Mouse (Mus musculus) CH12.LX (cell line): Measurements from ENCODE around the gene Rgs3.
A peak's percentile ranks its signal among the peaks of the same experiment; 100 is the strongest.

Experiments
- CTCF ChIP-seq, 2 experiments: IDR thresholded peaks in 1 of 2; conservative IDR thresholded peaks in 1 of 2; 2 replicates each; pipeline ENCODE4 v1.5.1; 2011 to 2012; ENCODE audit warnings: low read depth in 2 of 2, low read length in 2 of 2, improper control_type of control experiment in 1 of 2, inconsistent platforms in 1 of 2, mild to moderate bottlenecking in 1 of 2, moderate library complexity in 1 of 2
- MAX ChIP-seq: IDR thresholded peaks from 2 replicates; pipeline ENCODE4 v1.6.1; 2011; ENCODE audit warnings: low read length, improper control_type of control experiment
- MXI1 ChIP-seq: IDR thresholded peaks from 2 replicates; pipeline ENCODE4 v1.6.1; 2011; ENCODE audit warnings: mild to moderate bottlenecking, low read depth, low read length, improper control_type of control experiment
- POLR2A ChIP-seq: IDR thresholded peaks from 2 replicates; pipeline ENCODE4 v1.6.1; 2011; ENCODE audit warnings: low read depth, mild to moderate bottlenecking, improper control_type of control experiment, low read length
- SIN3A ChIP-seq: IDR thresholded peaks from 2 replicates; pipeline ENCODE4 v1.6.1; 2012; ENCODE audit warnings: low read length, improper control_type of control experiment, inconsistent platforms
- TCF12 ChIP-seq: IDR thresholded peaks from 2 replicates; pipeline ENCODE4 v1.6.1; 2014; ENCODE audit warnings: low read depth, mild to moderate bottlenecking, inconsistent platforms, low read length, improper control_type of control experiment
- USF1 ChIP-seq: IDR thresholded peaks from 2 replicates; pipeline ENCODE4 v1.6.1; 2014; ENCODE audit warnings: low read depth, mild to moderate bottlenecking, inconsistent platforms, low read length, improper control_type of control experiment
- ZC3H11A ChIP-seq: IDR thresholded peaks from 2 replicates; pipeline ENCODE4 v1.6.1; 2012; ENCODE audit warnings: low read depth, mild to moderate bottlenecking, inconsistent platforms, low read length, improper control_type of control experiment
- ZNF384 ChIP-seq: IDR thresholded peaks from 2 replicates; pipeline ENCODE4 v1.6.1; 2012; ENCODE audit warnings: low read depth, low read length, improper control_type of control experiment, inconsistent platforms

GRCm38 (mm10) chr4:62518416-62519121 lies 41.1 kb upstream of the Rgs3 start:
- TF ChIP-seq MXI1 (peak; percentile 49; the same call in 1 of the 2 replicates), MAX (peak; percentile 49; the same call in 1 of the 2 replicates), POLR2A (peak; percentile 30; the same call in 1 of the 2 replicates), ZNF384 (no peak), USF1 (no peak), CTCF (conservative IDR thresholded peaks at IDR 0.05 in 1 of 2, IDR thresholded peaks at IDR 0.05 in 1 of 2; ENCODE audit: low read depth in 2 of 2, low read length in 2 of 2) (peak in 1 of 2 experiments; percentile 58; a peak in 2 of 4 replicates), SIN3A (peak; percentile 64; the same call in 1 of the 2 replicates), TCF12 (peak; percentile 84), ZC3H11A (no peak)
